Mouse (Mus musculus) c-Kit-positive CD71-positive TER-119-positive erythroid progenitor cells, embryonic 14.5 days (primary cell): Measurements from ENCODE around the gene Syn2.
A peak's percentile ranks its signal among the peaks of the same experiment; 100 is the strongest.

Source experiments
- DNase-seq: peaks from one replicate; pipeline ENCODE4 v3.0.0-alpha.2; 2013; ENCODE audit warnings: low spot score

The Syn2 gene

DNA sequence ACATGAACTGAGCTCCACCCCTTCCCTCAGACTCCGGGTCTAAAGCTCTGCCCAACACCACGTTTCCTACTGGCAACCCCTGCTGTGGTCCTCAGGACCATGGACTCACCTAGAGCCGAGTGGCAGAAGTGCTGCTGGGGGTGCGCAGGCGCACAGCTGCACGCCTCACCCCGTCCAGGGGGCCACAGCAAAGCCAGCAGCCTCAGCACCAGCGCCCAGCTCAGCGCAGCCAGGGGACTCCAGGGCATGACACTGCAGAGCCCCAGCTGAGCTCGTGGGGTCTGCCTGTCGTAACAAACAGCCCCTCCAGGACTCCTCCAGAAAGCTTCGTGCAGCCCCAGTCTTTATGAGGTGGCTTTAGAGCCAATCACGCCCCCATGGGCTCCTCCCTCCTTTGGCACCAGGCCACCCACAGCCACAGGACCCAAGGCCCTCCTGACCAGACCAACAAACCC, 116.9 kb downstream of the Syn2 start:
- DNase-seq, result no peak

DNA sequence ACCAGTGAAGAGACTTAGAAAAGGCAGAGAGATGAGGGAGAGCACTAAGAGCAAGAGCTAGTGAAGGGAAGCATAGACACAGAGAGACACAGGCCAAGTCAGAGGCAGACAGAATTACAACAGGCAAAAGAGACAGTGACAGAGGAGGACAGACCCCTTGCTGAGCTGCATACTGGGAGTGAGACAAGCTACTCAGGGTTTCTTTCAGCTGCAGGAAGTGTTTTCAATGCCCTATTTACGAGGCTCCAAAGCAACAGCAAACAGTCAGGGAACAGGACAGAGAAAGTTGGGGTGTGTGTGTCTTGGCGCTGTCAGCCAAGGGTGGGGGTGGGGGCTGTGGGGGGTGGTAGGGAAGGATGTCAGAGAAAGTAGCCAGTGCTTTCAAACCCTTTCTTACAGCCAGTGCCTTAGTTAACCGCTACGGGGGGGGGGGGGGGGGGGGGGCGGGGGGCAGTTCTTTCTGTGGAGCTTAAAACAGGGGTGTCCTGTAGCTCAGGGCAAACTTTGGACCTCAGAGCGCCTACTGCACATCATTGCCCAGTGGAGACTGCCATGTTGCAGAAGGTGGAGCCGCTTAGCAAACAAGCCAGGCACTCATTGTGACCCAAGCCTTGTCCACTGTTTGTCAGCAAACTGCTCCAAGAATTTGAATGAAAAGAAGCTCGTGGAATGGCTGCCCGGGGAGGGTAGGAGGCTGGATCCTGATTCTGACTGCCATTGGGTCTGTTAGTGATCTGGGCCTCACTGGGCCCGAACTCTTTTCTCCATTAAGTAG, 117.6 kb downstream of the Syn2 start, which contains the start of gene Timp4:
Timp4 (minus strand) TSS at position 107 of the 775 bp plus-strand sequence.
- no peak for DNase-seq

DNA sequence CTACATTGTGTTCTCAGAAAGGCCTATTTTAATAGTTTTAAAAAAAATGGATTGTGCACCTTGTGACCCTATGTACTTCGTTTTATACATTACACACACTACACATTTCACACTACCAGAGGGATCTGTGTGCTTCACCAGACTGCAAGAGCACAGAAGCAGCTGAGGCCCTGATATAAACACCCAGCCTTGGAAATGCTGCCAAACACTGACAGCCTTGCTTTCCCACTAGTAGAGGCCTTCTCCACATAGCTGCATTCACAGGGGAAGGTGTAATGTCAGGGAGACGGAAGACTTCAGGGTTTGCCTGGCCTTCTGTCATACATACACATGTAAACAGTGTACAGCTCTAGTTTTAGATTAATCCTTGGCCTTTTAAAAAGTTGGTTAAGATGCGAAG, 120.5 kb downstream of the Syn2 start:
- DNase-seq, result no peak

DNA sequence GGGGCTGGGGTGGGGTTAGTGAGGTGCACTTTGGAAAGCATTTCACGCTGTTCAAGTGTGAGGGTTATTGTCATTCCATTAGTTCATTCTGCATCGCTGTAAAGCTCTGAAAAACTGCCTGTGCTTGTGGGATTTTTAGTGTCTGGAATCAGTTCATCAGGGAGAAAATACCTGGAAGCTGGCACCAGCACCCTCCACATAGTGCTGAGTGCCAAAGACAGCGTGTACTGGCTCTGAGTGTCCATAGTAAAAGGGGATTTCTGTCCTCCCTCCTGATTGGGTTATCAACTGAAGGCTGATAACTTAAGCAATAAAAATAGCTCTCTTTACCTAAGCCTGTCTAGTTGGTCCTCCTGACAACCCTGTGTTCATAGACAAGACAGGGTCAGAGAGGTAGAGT, 125.8 kb downstream of the Syn2 start:
- DNase-seq, result no peak

DNA sequence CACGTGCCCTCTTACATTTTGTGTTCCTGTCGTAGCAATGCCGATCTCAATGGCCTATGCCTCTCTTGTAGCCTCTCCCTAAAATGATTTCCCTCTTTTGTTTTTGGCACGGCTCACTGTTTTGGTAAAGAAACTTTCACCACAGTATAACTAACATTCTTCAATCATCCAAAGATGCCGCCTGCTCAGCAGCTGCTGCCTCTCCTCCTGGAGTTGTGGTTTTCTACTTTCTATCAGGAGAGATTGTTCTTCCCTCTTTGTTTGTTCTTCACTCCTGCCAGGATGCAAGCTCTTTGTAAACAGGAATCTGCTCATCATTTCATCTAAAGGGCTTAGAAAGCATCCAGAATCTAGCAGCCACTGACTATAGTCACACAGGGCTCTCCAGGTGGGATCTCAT, 132.1 kb downstream of the Syn2 start:
- DNase-seq, result no peak

DNA sequence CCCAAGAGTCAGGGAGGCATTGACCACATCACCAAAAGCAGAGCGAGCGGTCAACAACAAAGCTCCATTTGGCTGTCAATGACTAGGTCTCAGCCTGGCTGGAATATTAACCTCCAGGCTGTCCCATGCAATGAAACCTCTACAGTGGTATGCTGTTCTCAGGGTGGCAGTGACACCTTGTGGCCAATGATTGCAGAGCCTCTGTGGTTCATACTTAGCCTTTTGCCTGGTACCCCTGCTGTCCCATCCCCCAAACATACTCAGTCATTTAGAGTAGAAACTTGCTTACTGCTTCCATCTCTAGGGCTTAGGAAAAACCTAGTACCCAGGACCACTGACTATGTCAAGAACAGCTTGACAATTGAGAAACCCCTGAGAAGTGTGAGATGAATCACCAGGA, 133.2 kb downstream of the Syn2 start:
- DNase-seq, result peak; percentile 10

DNA sequence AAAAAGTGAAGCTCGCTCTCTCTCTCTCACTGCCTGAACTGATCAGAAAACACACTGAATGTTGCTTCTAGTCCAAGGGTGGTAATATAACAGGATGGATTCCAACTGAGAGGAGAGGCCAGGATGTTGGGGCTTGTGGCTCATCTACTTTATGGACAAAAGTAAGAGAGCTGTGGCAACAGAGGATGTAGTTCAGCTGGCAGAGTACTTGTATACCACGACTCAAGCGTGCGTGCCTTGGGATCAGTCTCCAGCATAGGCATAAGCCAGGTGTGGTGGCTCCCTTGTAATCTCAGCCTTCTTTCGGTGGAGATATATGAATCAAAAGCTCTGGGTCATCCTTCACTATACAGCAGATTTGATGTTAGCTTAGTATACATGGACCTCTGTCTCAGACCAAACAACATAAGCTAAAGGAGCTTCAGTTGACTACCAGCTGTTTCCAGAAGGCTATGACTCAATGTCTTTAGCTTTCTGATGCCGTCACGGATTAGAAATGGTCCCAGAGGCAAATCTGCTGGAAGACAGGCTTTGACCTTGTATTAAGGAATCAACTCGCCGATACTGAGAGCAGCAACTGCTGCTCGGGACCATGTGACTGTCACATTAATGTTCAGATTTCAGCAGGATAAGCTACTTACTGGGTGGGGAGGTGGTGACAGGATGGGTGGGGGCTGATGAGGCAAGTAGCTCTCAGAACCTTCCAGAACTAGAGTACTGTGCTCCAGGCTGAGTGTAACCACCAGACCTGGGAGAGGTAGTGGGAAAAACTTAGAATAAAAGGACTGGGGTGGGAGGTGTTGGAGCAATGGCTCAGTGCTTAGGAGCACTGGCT, 134.1 kb downstream of the Syn2 start:
- DNase-seq, result no peak

DNA sequence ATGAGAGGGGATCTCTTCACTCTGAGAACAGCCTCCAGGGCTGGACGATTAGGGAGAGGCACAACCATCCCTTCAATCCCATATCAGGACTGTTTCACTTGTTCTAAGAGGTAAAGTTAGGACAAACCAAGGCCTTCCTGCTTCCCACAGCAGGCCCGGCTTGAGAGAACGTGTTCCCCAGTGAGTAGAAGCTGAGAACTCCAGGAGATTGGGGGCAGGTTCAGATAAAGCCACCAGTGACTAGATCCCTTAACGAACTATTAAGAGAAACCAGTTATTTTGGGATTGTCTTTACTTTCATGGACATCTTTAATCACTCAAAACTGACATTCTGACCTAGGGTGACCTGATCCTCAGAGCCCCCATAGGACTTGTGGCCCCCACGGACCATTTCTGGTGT, 134.9 kb downstream of the Syn2 start:
- no peak for DNase-seq

DNA sequence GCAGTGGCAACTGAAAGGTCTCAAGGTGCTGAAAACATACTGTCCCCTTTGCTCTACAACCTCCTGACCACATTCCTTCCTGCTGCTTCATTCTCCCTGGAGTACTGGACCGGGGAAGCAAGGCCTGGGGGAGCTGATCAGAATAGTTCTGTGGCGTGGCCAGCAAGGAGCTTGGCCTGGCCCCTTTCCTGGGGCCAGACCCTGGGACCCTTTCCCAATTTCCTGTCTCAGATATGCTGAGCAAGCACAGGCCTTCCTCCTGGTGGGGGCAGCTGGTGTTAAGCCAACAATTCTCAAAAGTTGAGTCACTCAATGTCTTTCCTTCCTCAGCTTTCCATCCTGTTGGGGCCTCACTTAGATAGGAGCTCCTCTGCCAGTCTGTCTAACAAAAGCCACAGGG, 135.4 kb downstream of the Syn2 start:
- no peak for DNase-seq

DNA sequence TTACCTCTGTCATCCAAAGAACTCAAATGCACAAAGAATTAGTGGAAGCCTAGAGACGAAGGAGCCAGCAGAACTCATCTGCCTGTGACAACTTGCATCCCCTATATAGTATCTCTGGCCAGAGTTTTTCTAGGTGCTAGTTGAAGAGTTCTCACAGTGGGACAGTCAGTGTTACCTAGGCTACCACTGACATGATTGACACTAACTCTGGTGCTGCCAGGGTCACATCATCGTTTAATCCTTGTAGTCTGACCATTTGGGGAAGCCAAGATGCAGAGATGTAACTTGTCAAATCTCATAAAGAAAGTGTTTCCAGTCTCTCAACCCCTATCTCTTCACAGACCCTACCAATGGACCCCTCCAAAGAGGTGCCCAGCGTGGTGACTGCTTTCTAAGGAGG, 136.6 kb downstream of the Syn2 start:
- no peak for DNase-seq

DNA sequence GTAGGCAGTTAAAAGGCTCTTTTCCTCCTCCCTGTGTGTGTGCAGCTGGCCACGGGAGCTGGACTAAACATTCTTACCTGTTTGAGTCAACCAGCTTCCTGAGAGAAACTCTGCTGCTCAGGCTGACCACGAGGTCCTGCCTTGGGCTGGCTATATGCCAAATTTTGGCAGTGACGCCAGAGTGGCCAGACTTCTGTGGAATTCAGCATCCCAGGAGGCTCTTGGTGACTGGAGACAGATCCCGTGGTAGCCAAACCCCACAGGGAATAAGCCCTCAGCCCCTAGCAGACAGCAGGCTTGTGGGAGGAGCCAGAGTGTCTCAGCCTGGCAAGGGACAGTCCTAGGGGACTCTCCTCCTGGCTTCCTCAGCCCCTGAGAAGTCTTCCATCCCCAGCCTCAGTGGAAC, 137.2 kb downstream of the Syn2 start:
- no peak for DNase-seq

DNA sequence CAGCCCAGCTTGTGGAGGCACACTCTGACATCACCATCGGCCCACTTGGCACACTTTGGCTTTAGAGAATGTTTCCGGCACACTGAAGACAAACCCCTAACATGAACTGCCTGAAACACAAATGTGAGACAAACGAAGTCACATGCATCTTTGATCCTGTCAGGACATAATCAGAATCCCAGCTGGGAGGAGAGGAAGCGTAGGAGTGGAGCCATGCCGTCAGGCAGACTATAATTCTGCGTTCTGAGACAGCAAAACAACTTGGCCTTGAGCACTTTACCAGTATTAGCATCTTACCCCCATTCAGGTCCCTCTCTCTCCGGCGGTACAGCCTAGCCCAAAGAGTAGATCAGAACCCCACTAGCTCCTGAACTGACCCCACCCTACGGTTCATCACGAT, 138.6 kb downstream of the Syn2 start:
- DNase-seq, result no peak

DNA sequence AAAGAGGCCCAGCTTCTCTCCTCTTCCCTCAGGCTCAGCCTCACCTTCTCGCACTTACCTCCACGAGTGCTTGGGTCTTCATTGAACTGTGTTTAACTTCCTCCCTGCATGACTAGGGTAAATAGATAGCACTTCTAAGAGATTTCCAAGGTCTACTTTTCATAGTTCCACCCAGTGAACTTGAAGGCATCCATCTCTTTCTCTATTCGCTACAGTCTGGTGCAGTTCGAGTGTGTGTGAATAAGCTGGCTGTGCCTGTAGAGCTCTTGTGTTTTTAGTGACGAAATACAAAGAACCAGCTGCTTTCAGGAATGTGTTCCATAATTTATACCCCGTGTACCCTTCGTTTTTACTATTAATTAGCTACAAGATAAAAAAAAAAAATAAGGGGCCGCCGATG, 140.0 kb downstream of the Syn2 start:
- no peak for DNase-seq

DNA sequence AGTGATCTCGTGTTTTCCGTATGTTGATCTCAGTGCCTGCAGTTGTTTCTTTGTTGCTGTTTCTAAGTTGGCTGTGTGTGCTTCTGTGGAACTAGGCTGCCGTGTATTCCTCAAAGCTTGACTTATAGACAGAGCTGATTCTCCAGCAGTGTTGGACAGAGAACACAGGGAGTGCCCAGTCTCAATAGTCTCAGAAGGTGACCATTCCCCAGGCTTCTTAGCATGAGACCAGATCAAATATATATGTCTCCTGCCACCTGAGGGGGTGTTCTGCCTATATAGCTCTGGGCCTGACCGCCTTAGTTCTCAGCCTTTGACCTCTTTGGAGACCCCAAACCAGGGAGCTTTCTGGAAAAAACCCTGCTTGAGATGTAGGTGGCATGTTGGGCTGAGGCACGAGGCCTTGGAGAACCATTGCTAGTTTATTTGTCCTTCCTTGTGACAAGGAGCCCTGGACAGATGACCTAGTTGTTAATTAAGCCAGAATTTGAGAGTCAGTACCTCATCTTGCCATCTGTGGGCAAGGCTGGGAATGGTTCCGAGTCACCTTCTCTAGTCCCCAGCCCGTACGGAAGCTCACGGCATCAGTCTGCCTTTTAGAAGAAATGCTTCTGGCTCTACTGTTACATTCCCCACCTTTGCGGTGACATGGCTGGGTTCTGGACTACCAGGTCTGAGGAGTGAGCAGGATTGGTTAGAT, 140.6 kb downstream of the Syn2 start:
- no peak for DNase-seq

DNA sequence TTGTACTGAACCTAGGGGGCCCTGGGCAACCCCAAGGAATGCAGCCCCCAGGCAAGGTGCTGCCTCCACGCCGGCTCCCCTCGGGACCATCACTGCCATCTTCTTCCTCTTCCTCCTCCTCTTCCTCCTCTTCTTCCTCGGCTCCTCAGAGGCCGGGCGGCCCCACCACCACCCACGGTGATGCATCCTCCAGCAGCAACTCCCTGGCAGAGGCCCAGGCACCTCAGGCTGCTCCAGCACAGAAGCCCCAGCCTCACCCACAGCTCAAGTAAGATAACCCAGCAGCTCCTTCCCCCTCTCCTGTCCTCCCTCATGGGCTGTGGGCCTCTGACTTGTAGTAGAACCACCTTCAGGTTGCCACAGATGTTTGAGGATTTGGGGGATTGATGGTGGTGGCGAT, 143.4 kb downstream of the Syn2 start:
- no peak for DNase-seq

DNA sequence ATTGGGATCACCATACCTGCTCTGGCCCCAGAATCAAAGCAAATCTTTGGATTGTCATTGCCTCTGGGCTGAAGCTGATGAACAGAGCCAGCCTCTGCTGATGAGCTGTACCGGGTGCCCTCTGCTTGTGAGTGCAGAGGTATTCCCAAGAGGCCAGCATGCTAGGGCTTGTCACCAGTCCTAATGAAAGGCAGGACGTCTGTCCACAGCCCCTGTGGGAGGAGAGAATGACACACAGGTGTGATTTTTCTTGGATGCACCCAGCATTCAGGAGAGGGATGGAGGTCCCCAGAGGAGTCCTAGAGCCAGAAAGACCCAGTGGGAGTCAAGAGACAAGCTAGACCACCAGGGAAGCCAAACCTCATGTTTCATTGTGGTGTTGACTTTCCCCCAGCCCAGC, 144.9 kb downstream of the Syn2 start:
- DNase-seq, result no peak

DNA sequence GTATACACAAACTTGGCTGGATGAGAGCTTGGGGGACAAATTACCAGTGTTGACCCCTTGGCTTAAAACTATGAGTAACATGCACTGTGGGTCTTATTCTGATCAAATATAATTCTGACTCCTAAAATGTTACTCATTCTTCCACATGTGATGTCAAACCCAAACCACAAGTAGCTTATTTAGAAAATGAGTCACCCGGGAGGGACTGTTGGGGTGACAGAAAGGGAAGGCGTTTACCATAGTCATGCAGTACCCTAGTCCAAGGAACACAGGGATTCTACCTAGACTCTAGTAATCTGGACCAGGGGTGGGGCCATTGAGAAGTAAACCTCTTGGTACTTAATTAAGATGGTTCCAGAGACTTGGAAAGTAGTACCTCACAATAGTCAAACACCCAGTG, 149.5 kb downstream of the Syn2 start:
- DNase-seq, result no peak

DNA sequence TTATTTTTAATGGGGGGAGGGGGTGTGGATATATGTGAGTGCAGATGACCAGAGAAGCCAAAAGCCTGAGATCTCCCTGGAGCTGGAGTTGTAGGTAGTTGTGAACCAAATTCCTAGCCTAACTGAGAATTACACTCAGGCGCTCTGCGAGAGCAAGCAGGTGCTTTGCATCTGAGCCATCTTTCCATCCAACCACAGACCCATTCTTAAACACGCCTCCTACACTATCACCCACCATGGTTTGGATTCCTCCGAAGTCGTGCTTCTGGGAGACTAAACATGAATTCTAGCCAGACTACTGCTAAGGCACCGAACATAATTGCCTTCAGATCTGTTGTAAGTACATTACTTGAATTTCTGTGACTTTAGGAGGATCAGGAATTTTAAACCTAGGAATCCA, 151.7 kb downstream of the Syn2 start:
- DNase-seq, result no peak

DNA sequence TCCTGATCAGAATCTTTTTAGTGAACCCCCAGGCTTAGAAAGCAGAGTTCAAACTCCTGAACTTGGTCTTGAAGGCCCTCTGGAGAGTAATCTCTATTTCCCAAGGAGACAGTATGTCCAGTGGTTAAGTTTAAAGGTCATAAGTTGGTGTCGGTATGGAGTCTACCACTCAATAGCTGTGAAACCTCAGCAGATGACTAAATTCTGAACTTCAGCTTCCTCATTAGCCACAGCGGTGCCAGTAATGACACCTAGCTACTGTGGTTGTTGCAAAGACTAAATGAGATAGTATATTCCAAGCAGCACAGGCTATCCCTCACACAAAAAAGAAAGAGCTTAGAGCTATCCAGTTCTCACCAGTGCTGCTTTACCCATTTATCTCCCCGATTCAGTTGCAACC, 153.5 kb downstream of the Syn2 start:
- no peak for DNase-seq

DNA sequence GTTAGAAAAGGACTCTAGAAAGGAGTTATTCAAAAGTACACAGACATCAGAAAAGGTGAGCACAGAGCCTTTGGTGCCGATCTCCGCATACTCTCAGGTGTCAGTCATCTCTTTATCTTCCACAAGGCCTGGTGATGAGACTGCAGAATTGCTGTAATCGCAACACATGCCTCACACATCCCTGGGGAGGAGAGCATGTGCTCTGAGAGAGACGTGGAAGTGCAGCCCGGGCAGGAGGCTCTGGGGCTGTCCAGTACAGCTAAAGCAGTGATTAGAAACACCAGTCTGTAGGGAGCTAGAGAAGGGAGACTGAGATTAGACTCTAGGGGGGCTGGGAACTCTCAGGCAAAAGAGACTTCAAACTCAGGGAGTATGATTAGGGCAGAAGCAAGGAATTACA, 155.9 kb downstream of the Syn2 start:
- no peak for DNase-seq

DNA sequence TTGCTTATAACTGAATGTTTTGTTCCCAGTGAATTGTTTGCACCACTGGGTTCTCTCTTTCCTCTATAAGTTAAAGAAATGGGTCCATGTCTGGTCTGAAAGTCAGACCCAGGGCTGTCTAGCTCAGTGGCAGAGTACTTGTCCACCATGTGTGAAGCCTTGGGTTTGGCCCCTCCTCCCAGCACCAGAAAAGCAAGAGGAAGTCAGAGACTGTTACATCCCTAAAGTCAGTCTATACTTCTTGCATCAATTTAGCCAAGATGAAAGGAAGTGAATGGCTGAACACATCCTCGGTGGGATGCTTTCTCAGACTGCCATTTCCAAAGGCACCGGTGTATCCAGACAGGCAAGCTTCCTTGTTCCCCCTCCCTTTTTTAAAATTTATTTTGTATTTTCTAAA, 156.4 kb downstream of the Syn2 start:
- DNase-seq, result no peak

DNA sequence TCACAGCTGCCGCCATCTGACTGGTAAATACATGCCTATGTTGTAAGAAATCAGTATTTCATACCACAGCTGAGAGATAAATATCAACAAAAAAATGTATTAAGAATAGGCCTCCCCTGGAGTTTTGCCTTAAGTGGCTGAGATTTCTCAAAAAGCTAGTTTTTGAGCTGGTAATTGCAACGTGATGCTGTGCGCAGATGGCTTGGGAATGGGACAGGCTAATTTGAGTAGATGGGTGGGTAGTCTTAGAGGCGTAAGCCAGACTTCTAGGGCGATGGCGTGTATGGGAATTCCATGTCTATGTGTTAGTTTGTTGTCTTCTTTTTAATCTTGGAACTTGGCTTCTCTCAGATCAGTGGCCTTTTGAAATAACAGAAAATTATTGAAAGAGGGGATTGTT, 157.1 kb downstream of the Syn2 start:
- DNase-seq, result no peak

DNA sequence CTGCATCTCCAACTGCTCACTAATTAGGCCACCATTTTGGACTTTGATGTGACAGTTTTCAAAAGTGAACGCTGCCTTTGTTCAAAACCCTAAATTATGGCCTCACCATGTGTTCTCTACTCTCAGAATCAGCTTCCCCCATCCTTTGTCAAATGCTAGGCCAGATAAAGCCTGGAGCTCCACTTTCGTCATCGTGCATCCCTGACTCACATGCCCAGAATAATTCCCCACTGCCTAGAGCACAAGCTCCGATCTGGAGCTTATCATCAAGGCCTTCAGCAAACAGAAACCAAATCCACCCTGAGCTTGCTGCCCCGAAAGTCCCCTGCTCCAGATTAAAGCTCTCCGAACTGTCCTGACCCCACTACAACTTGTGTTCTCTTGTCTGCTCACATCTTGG, 157.9 kb downstream of the Syn2 start:
- no peak for DNase-seq
